Mouse (Mus musculus) cerebellum, adult 9-10 months (tissue): ENCODE measurements around the gene Car11.
A peak's percentile ranks its signal among the peaks of the same experiment; 100 is the strongest.
"Not testable (repeated sequence)": the region's sequence is repeated elsewhere in the genome, so short reads cannot be mapped to it uniquely, and the experiment has no call there.

ENCODE experiments used
- DNase-seq: peaks from one replicate; pipeline ENCODE4 v3.0.0; 2022

Gene Car11

DNA sequence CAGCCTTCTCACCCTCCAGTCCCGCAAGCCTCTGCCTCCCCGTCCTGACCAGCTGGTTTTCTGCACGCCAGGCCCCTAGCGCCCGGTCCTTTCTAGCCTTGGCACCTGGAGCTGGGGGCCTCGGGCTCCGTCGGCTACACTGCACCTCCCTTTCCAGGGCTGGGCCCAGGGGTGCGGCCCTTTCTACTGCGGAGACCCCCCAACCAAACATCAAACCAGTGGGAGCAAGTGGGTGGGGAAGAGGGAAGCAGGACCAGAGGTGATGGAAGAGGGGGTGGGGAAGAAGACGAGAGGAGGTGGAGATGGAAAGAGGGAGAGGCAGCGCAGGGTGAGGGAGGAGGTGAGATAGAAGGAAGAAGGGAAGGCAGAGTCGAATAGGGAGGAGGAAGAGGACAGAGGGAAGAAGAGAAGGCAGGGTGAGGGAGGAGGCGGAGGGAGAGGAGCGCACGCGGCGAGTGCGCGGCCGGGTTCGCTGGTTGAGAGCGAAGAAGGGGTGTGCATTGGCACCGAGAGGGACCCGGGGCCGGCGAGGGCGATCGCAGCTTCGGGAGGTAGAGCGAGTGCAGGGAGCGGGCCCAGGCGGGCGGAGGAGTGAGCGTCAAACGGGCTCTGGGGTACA lies at the start of gene Car11:
TSS of gene Car11 (plus strand) at position 321 of the 619 bp plus-strand sequence.
- peak; percentile 77 for DNase-seq

DNA sequence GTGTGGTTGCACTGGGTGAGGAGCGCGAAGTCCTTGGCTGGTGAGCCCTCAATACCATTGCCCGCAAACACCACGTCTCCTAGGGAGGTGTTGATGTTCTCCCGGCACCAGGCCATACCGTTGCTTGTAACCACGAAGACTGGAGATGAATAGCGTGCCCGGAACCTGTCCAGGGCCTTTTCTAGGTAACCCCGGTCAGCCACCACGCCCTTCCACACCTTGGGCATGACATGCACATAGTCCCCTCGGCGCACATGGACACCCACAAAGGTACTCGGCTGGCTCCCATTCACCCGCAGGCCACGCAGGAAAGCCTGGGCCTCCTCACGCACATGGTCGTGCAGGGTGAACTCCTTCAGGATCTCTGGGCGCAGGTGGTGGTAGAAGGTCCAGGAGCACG lies 49.2 kb upstream of the Car11 start:
- not testable (repeated sequence) for DNase-seq

DNA sequence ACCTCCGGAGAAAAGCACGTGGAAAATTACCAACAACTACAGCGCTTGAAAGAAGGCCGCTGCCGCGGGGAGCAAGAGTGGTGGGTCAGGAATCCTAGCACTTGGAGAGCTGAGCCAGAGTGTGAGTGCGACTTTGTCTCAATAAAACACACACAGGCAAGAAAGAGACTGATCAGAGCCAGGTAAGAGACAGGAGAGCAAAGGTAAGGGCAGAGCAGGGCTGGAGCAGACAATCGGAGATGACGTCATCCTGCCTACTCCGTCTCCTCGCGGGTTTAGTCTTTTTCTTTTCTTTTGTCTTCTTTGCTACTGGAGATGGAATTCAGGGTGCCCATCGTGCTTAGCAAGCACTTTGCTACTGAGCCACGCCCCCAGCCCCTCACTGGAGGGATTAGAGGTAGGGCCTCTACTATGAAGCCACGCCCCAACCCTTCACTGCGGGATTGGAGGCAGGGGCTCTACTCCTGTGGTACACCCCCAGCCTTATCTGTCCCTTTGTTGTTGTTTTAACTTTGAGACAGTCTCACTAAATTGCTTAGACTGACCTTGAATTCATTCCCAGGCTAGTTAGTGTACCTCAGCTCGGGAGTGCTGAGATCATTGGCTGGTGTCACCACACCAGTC lies 45.1 kb upstream of the Car11 start:
- no peak for DNase-seq

DNA sequence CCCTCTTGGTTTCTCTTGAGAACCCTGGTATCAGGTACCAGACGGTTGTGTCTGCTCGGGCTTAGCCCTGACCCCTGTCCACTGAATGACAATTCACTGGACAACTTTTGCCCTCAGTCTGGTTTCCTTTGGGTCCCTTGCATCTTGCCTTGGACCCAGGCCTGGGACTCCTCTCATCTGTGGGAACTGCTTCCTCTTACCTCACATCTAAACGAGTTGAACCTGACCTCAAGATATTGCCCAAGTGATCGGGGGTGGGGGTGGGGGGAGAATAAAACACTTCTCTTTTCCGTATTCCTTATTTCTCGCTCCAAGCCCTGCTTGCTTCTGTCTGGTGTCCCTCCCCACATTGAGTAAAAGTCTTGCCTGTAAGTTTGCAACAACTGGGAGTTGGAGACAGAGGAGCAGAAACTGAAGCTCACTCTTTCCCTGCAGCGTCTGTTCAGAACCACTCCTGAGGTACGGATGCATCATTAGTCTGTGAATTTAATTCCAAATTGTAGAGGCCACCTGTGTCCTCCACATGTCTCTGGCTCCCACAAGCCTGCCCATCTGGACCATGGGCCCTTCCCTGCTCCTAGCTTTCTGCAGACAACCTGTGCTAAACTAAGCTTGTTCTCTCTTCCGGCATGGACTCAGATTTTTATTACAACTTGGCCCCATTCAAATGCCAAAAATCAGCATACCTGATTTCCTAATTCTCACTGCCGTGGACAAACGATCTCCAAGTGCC lies 38.7 kb upstream of the Car11 start:
- no peak for DNase-seq

DNA sequence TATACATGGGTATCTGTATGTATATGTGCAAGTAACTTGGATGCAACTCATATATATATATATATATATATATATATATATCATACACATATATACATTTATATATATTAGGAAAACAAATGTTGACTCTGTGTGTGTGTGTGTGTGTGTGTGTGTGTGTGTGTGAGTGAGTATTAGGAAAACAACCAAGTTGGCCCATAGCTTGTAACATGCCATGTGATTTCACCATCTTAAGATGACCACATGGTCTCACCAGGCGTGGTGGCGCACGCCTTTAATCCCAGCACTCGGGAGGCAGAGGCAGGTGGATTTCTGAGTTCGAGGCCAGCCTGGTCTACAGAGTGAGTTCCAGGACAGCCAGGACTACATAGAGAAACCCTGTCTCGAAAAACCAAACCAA lies 37.9 kb upstream of the Car11 start:
- DNase-seq, result not testable (repeated sequence)

DNA sequence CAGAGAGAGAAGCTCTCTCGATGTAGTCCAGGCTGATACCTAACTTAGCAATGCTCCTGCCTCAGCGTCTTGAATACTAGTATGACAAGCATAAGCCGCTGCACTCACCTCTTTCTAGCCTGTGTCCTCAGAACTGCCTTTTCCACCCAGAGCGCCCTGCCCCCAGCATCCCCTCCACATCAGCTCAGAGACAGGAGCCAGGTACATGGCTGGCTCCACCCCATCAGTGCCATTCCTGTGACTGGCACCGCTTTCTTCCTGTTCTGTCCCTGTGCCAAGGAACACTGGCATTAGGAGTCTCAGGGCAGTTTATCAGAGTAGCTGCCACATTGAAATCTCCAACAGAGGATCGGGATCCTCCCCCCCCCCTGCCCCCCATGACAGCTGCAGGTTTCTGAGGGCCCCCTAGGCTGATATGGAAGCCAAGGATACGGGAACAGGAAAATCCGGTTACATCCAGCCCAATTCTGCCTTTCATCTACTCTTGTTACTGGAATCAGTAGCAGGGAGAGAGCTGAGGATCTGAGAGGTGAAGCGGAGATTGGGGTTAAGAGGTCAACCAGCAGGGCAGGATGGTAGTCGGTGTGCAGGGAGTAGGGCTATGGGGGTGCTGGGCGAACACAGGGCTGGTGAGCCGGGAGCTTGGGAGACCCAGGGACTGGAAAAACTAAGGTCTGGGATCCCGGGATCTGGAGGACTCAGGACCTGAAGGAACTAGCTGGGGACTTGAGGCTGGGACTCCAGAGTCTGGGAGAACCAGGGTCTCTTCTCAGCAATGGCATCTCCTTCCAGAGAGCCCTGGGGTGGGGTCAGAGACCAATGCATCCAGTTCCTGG lies 34.1 kb upstream of the Car11 start:
- DNase-seq, result no peak

DNA sequence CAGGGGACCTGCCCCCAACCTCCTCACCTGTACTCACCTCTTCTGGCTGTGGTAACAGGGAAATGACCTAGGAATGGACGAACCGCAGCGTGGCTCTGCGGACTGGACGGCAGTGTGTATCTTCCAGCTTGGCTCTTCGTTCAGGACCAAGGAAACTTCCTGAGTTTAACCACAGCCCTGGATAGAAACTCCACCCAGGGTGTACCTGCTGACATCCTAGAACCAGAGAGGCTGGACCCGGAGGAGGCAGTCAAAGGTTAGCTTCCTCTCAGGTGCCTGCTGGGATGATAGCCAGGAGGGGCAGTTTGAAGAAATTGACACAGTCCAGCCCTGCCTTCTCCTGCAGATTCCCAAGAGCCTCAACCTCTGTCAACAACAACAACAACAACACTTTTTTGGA lies 33.5 kb upstream of the Car11 start, which contains the start of gene Fut2:
TSS of gene Fut2 (minus strand) at position 234 of the 400 bp plus-strand sequence.
- DNase-seq, result no peak

DNA sequence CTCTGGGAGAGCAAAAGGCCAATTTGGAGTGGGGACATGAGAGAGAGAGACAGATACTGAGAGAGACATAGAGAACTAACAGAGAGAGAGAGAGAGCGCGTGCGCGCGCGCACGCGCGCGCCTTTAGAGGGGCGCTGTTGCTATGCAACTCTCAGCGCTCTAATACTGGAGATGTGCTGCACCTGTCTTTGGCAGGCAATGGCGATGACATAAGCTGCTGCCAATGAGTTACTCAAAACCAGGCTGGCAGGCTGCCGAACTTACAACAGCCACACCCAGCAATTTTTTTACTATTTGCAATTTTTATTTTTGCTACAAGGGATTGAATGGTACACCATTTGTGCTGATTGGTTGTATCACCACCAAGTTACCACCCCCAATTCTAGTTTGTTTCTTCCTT lies 31.9 kb upstream of the Car11 start:
- no peak for DNase-seq

DNA sequence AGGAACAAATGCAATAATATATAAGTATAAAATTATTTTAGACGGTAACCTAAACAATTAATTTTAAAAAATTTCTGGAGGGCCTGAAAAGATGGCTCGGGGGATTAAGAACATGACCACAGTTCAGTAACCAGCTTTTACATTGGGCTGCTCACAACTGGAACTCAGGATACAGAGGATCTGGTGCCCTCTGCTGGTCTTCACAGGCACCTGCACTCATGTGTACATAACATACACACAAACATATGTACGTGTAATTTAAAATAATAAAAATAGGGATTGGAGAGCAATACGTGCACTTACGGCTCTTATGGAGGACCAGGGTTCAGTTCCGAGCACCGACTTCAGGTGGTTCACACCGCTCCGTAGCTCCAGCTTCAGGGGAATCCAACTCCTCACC lies 30.7 kb upstream of the Car11 start:
- no peak for DNase-seq

DNA sequence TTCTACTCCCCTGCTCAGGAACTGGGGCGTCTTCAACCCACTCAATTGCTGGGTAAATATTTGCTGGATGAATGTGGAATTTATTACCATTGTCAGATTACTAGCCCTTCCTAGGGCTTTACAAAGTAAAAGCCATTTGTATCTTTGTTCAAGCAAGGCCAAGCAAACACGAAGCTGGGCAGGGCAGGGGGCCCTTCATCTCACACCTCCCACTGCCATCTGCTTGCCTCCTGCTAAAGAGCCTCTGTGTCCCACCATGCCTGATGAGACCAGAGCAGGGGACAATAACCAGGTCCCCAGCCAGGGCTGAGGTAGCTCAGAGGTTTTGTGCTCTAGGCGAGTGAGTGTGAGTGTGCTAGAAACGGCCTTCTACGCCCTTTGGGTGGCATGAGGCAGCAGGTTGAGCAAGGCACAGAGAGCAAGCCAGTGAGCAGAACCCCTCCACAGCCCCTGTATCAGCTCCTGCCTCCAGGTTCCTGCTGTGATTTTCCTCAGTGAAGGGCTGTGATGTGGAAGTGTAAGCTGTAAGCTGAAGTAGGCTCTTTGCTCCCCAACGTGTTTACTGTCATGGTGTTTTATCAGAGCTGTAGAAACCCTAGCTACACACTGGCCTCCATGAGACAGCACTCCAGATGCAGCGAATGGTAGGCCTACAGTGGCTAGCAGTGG lies 21.9 kb upstream of the Car11 start:
- no peak for DNase-seq

DNA sequence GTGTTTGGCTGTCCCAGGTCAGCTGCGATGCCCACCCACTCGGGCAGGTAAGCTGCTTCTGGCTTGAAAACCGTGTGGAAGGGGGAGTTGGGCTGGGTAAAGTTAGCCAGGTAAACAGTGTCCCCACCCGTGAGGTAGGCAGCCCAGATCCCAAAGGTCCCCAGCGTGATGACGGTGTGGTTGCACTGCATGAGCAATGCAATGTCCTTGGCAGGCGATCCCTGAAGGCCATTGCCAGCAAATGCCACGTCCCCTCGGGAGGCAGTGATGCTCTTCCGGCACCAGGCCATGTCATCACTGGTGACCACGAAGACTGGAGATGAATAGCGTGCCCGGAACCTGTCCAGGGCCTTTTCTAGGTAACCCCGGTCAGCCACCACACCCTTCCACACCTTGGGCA lies 21.1 kb upstream of the Car11 start:
- DNase-seq, result no peak

DNA sequence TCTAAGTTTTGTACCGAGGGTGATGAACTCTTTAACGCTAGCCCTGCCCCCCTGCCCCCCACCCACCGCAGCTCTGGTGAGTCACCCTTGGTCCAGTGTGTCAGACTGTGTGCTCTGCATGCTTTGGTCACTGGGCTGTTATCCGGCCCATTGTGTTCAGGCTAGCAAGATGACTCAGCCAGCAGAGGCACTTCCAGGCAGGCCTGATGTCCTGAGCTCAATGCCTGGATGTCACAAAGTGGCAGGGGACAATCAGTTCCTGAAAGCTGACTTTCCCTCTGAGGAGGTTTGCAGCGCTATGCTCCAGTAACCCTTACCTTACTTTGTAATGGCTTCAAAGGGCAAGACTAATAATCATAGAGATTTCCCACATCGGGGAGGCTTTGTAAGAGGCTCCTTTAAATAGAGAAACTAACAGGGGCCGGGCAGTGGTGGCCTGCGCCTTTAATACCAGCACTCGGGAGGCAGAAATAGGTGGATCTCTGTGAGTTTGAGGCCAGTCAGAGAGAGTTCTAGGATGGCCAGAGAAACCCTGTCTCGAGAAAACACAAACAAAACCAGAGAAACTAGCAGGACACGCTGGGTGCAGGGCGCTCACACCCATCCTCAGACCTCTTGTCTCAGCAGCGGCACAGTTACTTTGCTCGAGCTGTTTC lies 19.5 kb upstream of the Car11 start:
- DNase-seq, result no peak

DNA sequence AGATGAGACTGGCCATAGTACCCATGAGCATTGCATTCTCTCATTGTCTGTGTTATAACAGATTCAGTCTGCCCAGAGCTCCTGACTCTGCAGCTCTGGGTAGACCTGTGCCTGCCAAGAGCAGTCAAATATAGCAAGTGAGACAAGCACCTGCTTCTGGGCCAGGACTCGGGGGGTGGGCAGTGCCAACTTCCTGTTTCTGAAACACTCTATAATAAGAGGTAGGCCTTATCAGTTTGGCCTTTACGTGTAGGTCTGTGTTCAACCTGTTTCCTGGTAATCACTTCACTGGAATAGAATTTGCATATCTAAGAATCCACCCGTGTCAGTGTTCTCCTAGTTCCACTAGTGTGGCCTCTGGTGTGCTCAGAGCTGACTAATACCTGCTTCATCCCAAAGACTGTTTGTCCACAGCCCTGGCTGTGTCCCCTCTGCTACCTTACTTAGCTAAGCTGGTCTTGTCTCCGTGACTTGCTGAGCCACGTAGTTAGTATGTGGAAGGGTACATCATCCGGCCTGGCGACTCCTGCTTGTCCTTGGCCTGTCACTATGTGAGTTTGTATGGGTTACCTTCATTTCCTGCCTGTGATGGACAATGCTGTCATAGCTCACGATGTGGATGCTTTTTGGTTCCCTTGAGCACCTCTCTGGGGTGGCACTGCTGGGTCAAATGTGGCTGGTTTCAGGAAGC lies 18.5 kb upstream of the Car11 start:
- peak; percentile 61 for DNase-seq

DNA sequence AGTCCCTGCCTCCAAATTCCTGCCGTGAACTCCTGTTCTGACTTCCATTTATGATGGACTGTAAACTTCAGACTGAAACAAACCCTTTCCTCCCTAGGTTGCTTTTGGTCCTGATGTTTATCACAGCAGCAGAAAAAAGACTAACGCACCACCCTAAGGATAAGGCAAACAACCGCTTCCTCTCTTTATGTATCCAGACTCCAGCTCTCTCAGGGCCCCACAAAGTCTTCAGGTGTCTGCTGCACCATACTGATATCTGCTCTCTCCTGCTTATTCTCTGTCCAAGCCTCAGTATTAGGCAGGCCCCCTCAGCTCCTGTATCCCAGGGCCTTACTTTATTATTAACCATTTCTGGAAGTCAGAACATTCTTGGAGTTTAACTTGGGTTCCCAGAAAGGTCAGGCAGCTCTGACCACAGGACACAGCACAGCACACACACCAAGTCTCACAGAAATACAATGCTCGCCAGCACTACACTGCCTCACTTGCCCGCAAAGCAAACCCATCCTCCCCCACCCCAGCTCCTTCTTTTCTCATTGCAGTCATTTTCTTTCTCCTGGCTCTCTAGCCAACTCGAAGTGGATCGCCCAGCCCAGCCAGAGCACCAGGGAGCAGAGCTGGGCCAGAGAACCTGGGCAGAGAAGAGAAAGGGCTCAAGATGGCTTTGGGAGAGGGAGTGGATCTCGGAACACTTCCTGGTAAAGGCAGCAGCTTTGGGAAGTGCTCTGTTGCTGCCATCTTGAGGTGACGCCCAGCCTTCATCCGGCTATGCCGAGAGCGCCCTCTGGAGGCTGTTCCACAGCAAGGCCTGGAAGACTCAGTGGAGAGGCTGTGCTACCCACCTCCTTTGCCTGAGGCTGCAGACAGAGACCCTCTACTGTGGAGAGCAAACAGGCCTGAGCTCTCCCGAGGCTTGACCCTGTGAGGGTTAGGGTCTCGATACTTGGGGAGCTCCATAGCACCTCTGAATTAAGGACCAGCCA lies 17.2 kb upstream of the Car11 start:
- DNase-seq, result peak; percentile 89

DNA sequence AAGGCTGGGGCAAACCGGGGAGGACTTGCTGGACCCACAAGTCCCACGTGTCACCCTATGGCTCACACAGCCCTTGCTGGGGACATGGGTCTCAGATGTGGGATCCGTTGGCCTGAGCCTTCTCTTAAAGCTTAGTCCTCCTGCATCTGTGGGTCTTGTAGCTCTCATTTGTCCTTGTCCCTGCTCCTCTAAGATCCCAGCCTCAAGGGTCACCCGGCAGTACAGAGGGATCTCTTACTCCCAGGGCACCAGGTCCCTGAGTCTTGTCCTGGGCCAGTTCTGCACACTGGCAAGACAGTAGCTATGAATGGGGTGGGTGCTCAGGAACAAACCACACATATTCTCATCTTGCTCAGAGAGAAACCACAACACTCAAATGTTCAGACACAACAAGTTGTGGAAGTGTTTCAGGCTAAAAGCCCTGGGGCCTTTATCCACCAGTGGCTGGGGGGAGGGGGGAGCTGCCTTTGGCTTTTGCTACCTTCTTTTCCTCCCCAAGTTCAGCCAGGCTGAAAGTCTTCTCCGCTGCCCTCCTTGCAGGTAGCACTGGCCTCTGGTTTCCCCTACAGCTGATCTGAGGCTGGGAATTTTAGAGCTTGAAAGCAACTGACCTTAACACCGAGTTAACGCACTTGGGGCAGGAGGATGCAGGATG lies 16.1 kb upstream of the Car11 start, which contains the start of gene Ntn5:
TSS of gene Ntn5 (plus strand) at position 627 of the 655 bp plus-strand sequence.
- DNase-seq, result no peak

DNA sequence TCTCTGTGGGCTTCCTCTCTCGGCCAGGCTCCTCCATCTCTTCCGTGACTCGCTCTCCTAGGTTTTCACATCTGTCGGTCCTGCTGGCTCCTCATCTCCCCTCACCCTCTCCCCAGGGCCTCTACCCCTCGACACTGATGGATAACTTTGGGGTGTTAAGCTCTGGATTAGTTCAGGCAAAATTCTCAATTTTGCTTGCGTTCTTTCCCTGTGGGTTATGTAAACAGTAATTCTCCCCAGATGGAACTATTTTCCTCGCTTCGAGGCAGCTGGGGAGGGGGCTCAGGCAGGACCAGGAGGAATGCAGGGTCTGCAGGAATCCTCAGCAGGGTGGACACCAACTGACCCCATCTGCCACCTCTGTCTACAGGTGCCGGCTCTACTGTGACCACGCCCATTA lies 13.8 kb upstream of the Car11 start:
- DNase-seq, result no peak

DNA sequence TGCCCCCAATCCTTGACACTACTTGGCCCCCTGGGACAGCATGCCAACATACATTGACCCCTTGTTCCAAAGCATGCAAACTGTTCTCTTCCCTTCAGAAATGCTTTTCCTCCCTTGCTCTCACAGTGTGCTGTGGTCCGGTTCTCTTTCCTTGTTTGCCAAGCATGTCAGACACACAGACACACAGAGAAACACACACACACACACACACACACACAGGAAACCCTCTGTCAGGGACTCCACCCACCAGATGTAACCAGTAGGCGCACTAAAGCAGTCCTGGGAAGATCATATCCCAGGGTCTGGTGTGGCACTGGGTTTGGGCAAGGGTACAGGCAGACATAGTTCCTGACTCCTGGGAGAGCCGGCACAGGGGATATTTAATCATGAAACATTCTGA lies 12.8 kb upstream of the Car11 start:
- DNase-seq, result no peak

DNA sequence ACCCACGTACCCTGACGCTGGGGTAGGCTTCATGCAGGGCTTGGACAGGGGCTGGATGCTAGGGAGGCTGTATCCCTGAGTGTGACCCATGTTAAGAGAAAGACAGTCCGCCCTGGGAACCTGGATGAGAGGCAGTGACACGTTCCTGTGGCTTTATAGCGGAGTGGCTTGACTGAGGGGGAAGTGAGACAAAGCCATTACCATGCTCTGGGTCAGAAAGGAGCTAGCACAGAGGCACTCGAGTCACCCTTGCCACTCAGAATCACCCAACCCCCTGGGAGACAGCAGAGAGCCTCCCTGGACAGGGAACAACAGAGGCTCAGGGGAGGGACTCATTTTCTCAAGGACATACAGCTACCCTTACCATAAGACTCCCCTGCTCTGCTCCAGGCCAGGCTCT lies 10.5 kb upstream of the Car11 start:
- DNase-seq, result no peak

DNA sequence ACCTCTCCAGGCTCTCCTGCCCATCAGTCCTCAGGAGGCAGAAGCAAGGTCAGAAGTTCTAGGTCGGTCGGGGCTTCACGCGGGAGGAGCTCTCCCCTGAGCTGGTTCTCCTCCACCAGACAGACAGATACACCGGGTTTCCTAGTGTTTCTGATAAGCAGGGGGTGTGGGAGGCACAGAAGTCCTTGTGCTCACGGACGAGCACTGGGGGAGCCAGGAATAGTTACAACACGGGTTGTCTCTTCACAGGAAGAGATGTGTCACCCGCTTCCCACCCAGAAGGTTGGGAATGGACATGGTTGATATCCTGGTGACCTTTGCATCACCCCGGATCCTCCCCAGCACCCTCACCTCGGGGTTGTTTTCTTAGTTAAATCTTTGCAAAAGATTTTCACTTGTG lies 9.8 kb upstream of the Car11 start:
- DNase-seq, result no peak

DNA sequence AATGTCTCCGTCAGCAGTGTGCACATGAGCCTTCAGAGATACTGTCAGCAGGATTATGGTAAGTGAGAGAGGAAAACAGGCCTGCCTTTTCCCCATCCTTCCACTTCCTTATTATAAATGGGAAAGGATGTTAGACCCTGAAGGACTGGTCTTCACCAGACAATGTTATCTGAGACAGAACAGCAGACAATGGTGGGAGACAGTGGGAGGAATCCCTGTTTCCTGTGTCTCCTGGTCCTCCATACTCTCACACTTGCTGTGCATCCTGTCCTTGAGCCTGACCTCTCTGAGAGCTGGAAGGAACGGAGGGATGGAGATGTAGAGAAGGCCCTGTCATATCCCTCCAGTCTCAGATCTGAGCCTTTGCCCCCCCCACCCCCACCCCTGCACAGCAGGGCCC lies 7.3 kb upstream of the Car11 start:
- no peak for DNase-seq
